Mouse (Mus musculus): ENCODE measurements around the gene Abl1.
A peak's percentile ranks its signal among the peaks of the same experiment; 100 is the strongest.

The Abl1 gene

GRCm38 (mm10) chr2:31746835-31747234, 58.7 kb downstream of the Abl1 start:
- DNase-seq, result no peak

- no peak for DNase-seq
These were observed 61.0 kb downstream of the Abl1 start for GRCm38 (mm10) chr2:31749046-31749709.

GRCm38 (mm10) chr2:31750133-31750532, 62.0 kb downstream of the Abl1 start:
- DNase-seq, result no peak

- no peak for DNase-seq
These were observed 69.3 kb downstream of the Abl1 start for GRCm38 (mm10) chr2:31757472-31757871.

GRCm38 (mm10) chr2:31758966-31759365, 70.8 kb downstream of the Abl1 start:
- no peak for DNase-seq

- DNase-seq, result peak; percentile 52 to 73
These were observed 71.7 kb downstream of the Abl1 start for GRCm38 (mm10) chr2:31759751-31760460.

GRCm38 (mm10) chr2:31760486-31760885, 72.3 kb downstream of the Abl1 start:
- DNase-seq, result no peak

GRCm38 (mm10) chr2:31761115-31761531, 72.9 kb downstream of the Abl1 start:
- no peak for DNase-seq

GRCm38 (mm10) chr2:31761585-31761984, 73.4 kb downstream of the Abl1 start:
- no peak for DNase-seq

- DNase-seq, result no peak
These were observed 74.0 kb downstream of the Abl1 start for GRCm38 (mm10) chr2:31762155-31762554.

GRCm38 (mm10) chr2:31762853-31763252, 74.7 kb downstream of the Abl1 start:
- no peak for DNase-seq

- no peak for DNase-seq
These were observed 75.1 kb downstream of the Abl1 start for GRCm38 (mm10) chr2:31763271-31763670.

GRCm38 (mm10) chr2:31767104-31767503, 78.9 kb downstream of the Abl1 start:
- DNase-seq, result no peak

GRCm38 (mm10) chr2:31767815-31768214, 79.6 kb downstream of the Abl1 start:
- DNase-seq, result no peak

GRCm38 (mm10) chr2:31769115-31769514, 80.9 kb downstream of the Abl1 start:
- DNase-seq, result no peak

GRCm38 (mm10) chr2:31769631-31770111, 81.5 kb downstream of the Abl1 start:
- DNase-seq, result peak in 1 of 2 experiments; percentile 30

- DNase-seq, result no peak
These were observed 82.7 kb downstream of the Abl1 start for GRCm38 (mm10) chr2:31770781-31771441.

GRCm38 (mm10) chr2:31776479-31776878, 88.3 kb downstream of the Abl1 start:
- DNase-seq, result no peak

- DNase-seq, result no peak
These were observed 91.1 kb downstream of the Abl1 start for GRCm38 (mm10) chr2:31779258-31779657.

- DNase-seq, result no peak
These were observed 94.9 kb downstream of the Abl1 start for GRCm38 (mm10) chr2:31782958-31783602.

GRCm38 (mm10) chr2:31785074-31785473, 96.9 kb downstream of the Abl1 start:
- DNase-seq, result peak; percentile 75 to 84

- peak; percentile 85 to 92 for DNase-seq
These were observed 98.9 kb downstream of the Abl1 start for GRCm38 (mm10) chr2:31787029-31787428.

GRCm38 (mm10) chr2:31788227-31788626, 100.1 kb downstream of the Abl1 start:
- DNase-seq, result peak in 1 of 2 experiments; percentile 6
